Mouse (Mus musculus) MEL (cell line): Measurements from ENCODE around the gene Rassf5. TPM values are rescaled to one million over a fixed set of nuclear protein-coding genes. Genes with fewer than 3 reads are reported as not detected.

ENCODE experiments used
- DNase-seq: peaks from one replicate; pipeline ENCODE4 v3.0.0; 2011; ENCODE audit warnings: low read depth, low spot score
- H3K27ac ChIP-seq: 2 replicates; pipeline ENCODE4 v1.5.1; 2012; ENCODE audit warnings: low read depth, mild to moderate bottlenecking, control low read depth, low read length, moderate library complexity; ENCODE audit not compliant: control insufficient read depth
- H3K27me3 ChIP-seq, 2 experiments: fragments of 150-350 bp in 1 of 2; sonication (generic) in 1 of 2; 2 replicates each; pipeline ENCODE4 v1.6.1; 2012; ENCODE audit warnings: low read length in 2 of 2, mild to moderate bottlenecking in 2 of 2, improper control_type of control experiment in 1 of 2, moderate library complexity in 1 of 2; ENCODE audit not compliant: insufficient read depth in 2 of 2, control insufficient read depth in 1 of 2
- H3K36me3 ChIP-seq, 2 experiments: 2 replicates each; pipeline ENCODE4 v1.6.1; 2012 to 2014; ENCODE audit warnings: low read length in 2 of 2, improper control_type of control experiment in 1 of 2, inconsistent platforms in 1 of 2, mild to moderate bottlenecking in 1 of 2; ENCODE audit not compliant: insufficient read depth in 2 of 2, control insufficient read depth in 1 of 2
- H3K4me1 ChIP-seq, 2 experiments: fragments of 150-350 bp in 1 of 2; sonication (generic) in 1 of 2; 2 replicates each; pipeline ENCODE4 v1.6.1; 2012; ENCODE audit warnings: low read length in 2 of 2, improper control_type of control experiment in 1 of 2, mild to moderate bottlenecking in 1 of 2; ENCODE audit not compliant: insufficient read depth in 2 of 2, control insufficient read depth in 1 of 2
- H3K4me3 ChIP-seq, 2 experiments: fragments of 150-350 bp in 1 of 2; sonication (generic) in 1 of 2; 2 replicates each; pipeline ENCODE4 v1.5.1; 2012; ENCODE audit warnings: low read depth in 2 of 2, low read length in 2 of 2, mild to moderate bottlenecking in 2 of 2, moderate library complexity in 2 of 2, control low read depth in 1 of 2, improper control_type of control experiment in 1 of 2; ENCODE audit not compliant: control insufficient read depth in 1 of 2, insufficient read depth in 1 of 2
- H3K79me2 ChIP-seq: 2 replicates; pipeline ENCODE4 v1.6.1; 2012; ENCODE audit warnings: mild to moderate bottlenecking, low read length, moderate library complexity; ENCODE audit not compliant: control insufficient read depth, poor library complexity, insufficient read depth
- H3K9ac ChIP-seq: 2 replicates; pipeline ENCODE4 v1.6.1; 2012; ENCODE audit warnings: low read depth, mild to moderate bottlenecking, control low read depth, low read length, moderate library complexity; ENCODE audit not compliant: control insufficient read depth, poor library complexity, severe bottlenecking
- H3K9me3 ChIP-seq: fragments of 150-350 bp; sonication (generic); replicated peaks from 2 replicates; pipeline ENCODE4 v1.6.1; 2012; ENCODE audit warnings: mild to moderate bottlenecking, low read length, improper control_type of control experiment, moderate library complexity; ENCODE audit not compliant: insufficient read depth
- CHD2 ChIP-seq: IDR thresholded peaks from 2 replicates; pipeline ENCODE4 v1.6.1; 2011; ENCODE audit warnings: low read length, improper control_type of control experiment
- E2F4 ChIP-seq: IDR thresholded peaks from 2 replicates; pipeline ENCODE4 v1.6.1; 2011; ENCODE audit warnings: low read depth, low read length, improper control_type of control experiment, borderline replicate concordance
- EP300 ChIP-seq, 2 experiments: IDR thresholded peaks; 2 replicates each; pipeline ENCODE4 v1.6.1; 2011; ENCODE audit warnings: improper control_type of control experiment in 2 of 2, low read length in 2 of 2, low read depth in 1 of 2, mild to moderate bottlenecking in 1 of 2
- ETS1 ChIP-seq: IDR thresholded peaks from 2 replicates; pipeline ENCODE4 v1.6.1; 2012; ENCODE audit warnings: low read depth, mild to moderate bottlenecking, inconsistent platforms, low read length, improper control_type of control experiment, moderate library complexity
- GABPA ChIP-seq: IDR thresholded peaks from 2 replicates; pipeline ENCODE4 v1.6.1; 2012; ENCODE audit warnings: low read depth, mild to moderate bottlenecking, inconsistent platforms, low read length, improper control_type of control experiment, moderate library complexity
- HCFC1 ChIP-seq: IDR thresholded peaks from 2 replicates; pipeline ENCODE4 v1.6.1; 2012; ENCODE audit warnings: low read depth, mild to moderate bottlenecking, inconsistent platforms, low read length, improper control_type of control experiment, moderate library complexity
- JUND ChIP-seq: IDR thresholded peaks from 2 replicates; pipeline ENCODE4 v1.6.1; 2011; ENCODE audit warnings: low read depth, mild to moderate bottlenecking, improper control_type of control experiment, low read length
- KAT2A ChIP-seq: conservative IDR thresholded peaks from 2 replicates; pipeline ENCODE4 v1.6.1; 2012; ENCODE audit warnings: low read depth, low read length, improper control_type of control experiment, inconsistent platforms
- MAFK ChIP-seq: IDR thresholded peaks from 2 replicates; pipeline ENCODE4 v1.6.1; 2011; ENCODE audit warnings: low read depth, mild to moderate bottlenecking, low read length, improper control_type of control experiment, borderline replicate concordance
- MAZ ChIP-seq: IDR thresholded peaks from 2 replicates; pipeline ENCODE4 v1.6.1; 2012; ENCODE audit warnings: low read depth, mild to moderate bottlenecking, inconsistent platforms, low read length, improper control_type of control experiment
- MEF2A ChIP-seq: IDR thresholded peaks from 2 replicates; pipeline ENCODE4 v1.6.1; 2014; ENCODE audit warnings: low read depth, mild to moderate bottlenecking, inconsistent platforms, low read length, improper control_type of control experiment; ENCODE audit not compliant: poor library complexity, insufficient replicate concordance, severe bottlenecking; ENCODE audit errors: extremely low read depth
- MXI1 ChIP-seq: IDR thresholded peaks from 2 replicates; pipeline ENCODE4 v1.6.1; 2011; ENCODE audit warnings: mild to moderate bottlenecking, low read depth, low read length, improper control_type of control experiment
- MYB ChIP-seq: IDR thresholded peaks from 2 replicates; pipeline ENCODE4 v1.6.1; 2011; ENCODE audit warnings: mild to moderate bottlenecking, low read depth, low read length, improper control_type of control experiment
- NELFE ChIP-seq: IDR thresholded peaks from 2 replicates; pipeline ENCODE4 v1.6.1; 2011; ENCODE audit warnings: low read depth, low read length, improper control_type of control experiment
- NRF1 ChIP-seq: IDR thresholded peaks from 2 replicates; pipeline ENCODE4 v1.6.1; 2014; ENCODE audit warnings: low read depth, mild to moderate bottlenecking, inconsistent platforms, low read length, improper control_type of control experiment, moderate library complexity; ENCODE audit not compliant: poor library complexity, insufficient read depth, severe bottlenecking
- POLR2AphosphoS2 ChIP-seq: IDR thresholded peaks from 2 replicates; pipeline ENCODE4 v1.6.1; 2011; ENCODE audit warnings: low read length, improper control_type of control experiment
- RAD21 ChIP-seq: IDR thresholded peaks from 2 replicates; pipeline ENCODE4 v1.6.1; 2011; ENCODE audit warnings: mild to moderate bottlenecking, low read depth, low read length, improper control_type of control experiment
- TBP ChIP-seq: IDR thresholded peaks from 2 replicates; pipeline ENCODE4 v1.8.0; 2011; ENCODE audit warnings: low read depth, low read length, improper control_type of control experiment
- TCF12 ChIP-seq: IDR thresholded peaks from 2 replicates; pipeline ENCODE4 v1.6.1; 2014; ENCODE audit warnings: low read depth, mild to moderate bottlenecking, inconsistent platforms, low read length, improper control_type of control experiment, moderate library complexity
- UBTF ChIP-seq: IDR thresholded peaks from 2 replicates; pipeline ENCODE4 v1.6.1; 2012; ENCODE audit warnings: low read depth, mild to moderate bottlenecking, inconsistent platforms, low read length, improper control_type of control experiment, moderate library complexity, borderline replicate concordance; ENCODE audit not compliant: insufficient read depth
- USF2 ChIP-seq, 2 experiments: IDR thresholded peaks; 2 replicates each; pipeline ENCODE4 v1.6.1; 2011 to 2012; ENCODE audit warnings: improper control_type of control experiment in 2 of 2, low read length in 2 of 2, borderline replicate concordance in 1 of 2, inconsistent platforms in 1 of 2, low read depth in 1 of 2, mild to moderate bottlenecking in 1 of 2; ENCODE audit not compliant: insufficient read depth in 1 of 2
- ZKSCAN1 ChIP-seq: IDR thresholded peaks from 2 replicates; pipeline ENCODE4 v1.6.1; 2012; ENCODE audit warnings: low read depth, mild to moderate bottlenecking, inconsistent platforms, low read length, improper control_type of control experiment, moderate library complexity
- ZNF384 ChIP-seq: IDR thresholded peaks from 2 replicates; pipeline ENCODE4 v1.6.1; 2012; ENCODE audit warnings: low read depth, mild to moderate bottlenecking, inconsistent platforms, low read length, improper control_type of control experiment
- polyA plus RNA-seq, 2 experiments: library from polyadenylated mRNA; stranded (reverse) in 1 of 2; unstranded in 1 of 2; fragments of >175 nt in 1 of 2; fragments of >200 nt in 1 of 2; gene quantifications; 2 replicates each; pipeline versions ENCODE4 v1.2.1 to v1.2.4; 2012; ENCODE audit warnings: low replicate concordance in 2 of 2, low read depth in 1 of 2; ENCODE audit not compliant: insufficient read length in 2 of 2, insufficient read depth in 1 of 2, missing spikeins in 1 of 2
- total RNA-seq: library from RNA; depleted of rRNA; stranded (reverse); fragments of 300-350 nt; gene quantifications from 2 replicates; pipeline ENCODE4 v1.2.3, GENCODE M21; 2012

The Rassf5 gene
- total and polyA plus RNA-seq, 3 experiments: 14.8 to 28.8 TPM; not detected in 1

GRCm38 (mm10) chr1:131198417-131198960 is 46.6 kb downstream of the Rassf5 start:
- Histone ChIP-seq H3K9me3 (no peaks in the 10 kb centered on the region), H3K27ac (peak overlapping the region; percentile 72; the same call in 1 of the 2 replicates), H3K9ac (peak overlapping the region; percentile 85), H3K36me3 (peaks cover 0 to 12% of the 10 kb centered on the region in 2 experiments; a peak in 2 of 4 replicates), H3K79me2 (peaks cover 34% of the 10 kb centered on the region), H3K27me3 (no peaks in the 10 kb centered on the region), H3K4me3 (peak overlapping the region; percentile 58 to 96), H3K4me1 (peaks cover 5 to 22% of the 10 kb centered on the region in 2 experiments; a peak in 3 of 4 replicates)
- TF ChIP-seq NRF1 (no peak), MXI1 (peak; percentile 3; the same call in 1 of the 2 replicates)
- DNase-seq: no peak

- Histone ChIP-seq H3K4me1 (peaks cover 5 to 20% of the 10 kb centered on the region in 2 experiments; a peak in 3 of 4 replicates), H3K27me3 (no peaks in the 10 kb centered on the region), H3K36me3 (peaks cover 0 to 11% of the 10 kb centered on the region in 2 experiments; a peak in 2 of 4 replicates), H3K79me2 (peaks cover 36% of the 10 kb centered on the region), H3K9ac (no peak overlapping the region), H3K4me3 (no peak overlapping the region), H3K9me3 (no peaks in the 10 kb centered on the region), H3K27ac (no peak overlapping the region)
- no peak for DNase-seq
- no peak for TF ChIP-seq MAZ
- TF ChIP-seq NELFE: no peak
- TF ChIP-seq CHD2: no peak
Observed at GRCm38 (mm10) chr1:131196107-131196506, 49.0 kb downstream of the Rassf5 start.

DNA sequence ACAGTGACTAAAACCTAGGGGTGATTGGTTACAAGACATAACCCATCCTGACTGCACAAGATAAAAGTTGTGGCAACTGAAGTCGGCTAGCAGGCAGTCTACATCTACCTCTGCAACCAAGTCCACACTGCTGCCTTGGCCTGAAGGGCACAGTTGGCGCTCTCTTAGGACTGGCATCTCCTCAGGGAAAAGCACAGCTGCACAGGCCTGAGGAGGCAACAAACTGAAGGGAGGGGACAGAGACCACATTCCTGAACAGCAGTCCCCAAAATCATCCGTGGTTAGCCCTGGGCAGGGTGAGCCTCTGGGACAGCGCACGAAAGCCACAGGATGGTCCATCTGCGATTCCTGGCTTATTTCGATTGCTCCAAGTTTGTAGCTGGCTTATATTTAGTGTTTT is 49.4 kb downstream of the Rassf5 start:
- peaks cover 39% of the 10 kb centered on the region for H3K79me2 ChIP-seq
- H3K36me3 ChIP-seq: peaks cover 0 to 10% of the 10 kb centered on the region in 2 experiments; a peak in 2 of 4 replicates
- TF ChIP-seq MEF2A: no peak
- no peak for TF ChIP-seq NELFE
- TF ChIP-seq JUND: no peak
- no peak for TF ChIP-seq POLR2AphosphoS2
- TF ChIP-seq E2F4: no peak
- no peak for TF ChIP-seq MYB
- no peak for TF ChIP-seq EP300 (IDR thresholded peaks at IDR 0.05; ENCODE audit: low read depth in 1 of 2, low read length in 2 of 2)
- TF ChIP-seq KAT2A: no peak
- TF ChIP-seq MAFK: no peak
- no peak for TF ChIP-seq TCF12
- no peak for TF ChIP-seq UBTF
- no peak for TF ChIP-seq TBP
- no peak for TF ChIP-seq NRF1
- TF ChIP-seq ZNF384: no peak
- TF ChIP-seq HCFC1: no peak
- TF ChIP-seq GABPA: no peak
- TF ChIP-seq RAD21: no peak
- TF ChIP-seq ETS1: no peak
- no peak for TF ChIP-seq ZKSCAN1
- TF ChIP-seq USF2 (IDR thresholded peaks at IDR 0.05; ENCODE audit: borderline replicate concordance in 1 of 2, insufficient read depth in 1 of 2, low read depth in 1 of 2, low read length in 2 of 2): no peak
- no peak overlapping the region for H3K27ac ChIP-seq
- H3K4me3 ChIP-seq: no peak overlapping the region
- H3K9ac ChIP-seq: no peak overlapping the region
- no peaks in the 10 kb centered on the region for H3K9me3 ChIP-seq
- no peak for DNase-seq
- peaks cover 5 to 15% of the 10 kb centered on the region in 2 experiments; a peak in 3 of 4 replicates for H3K4me1 ChIP-seq
- H3K27me3 ChIP-seq: no peaks in the 10 kb centered on the region
